Mouse (Mus musculus) Muller cell, postnatal 12 days (primary cell): Measurements from ENCODE around the gene Fance.
"Not testable (repeated sequence)": the region's sequence is repeated elsewhere in the genome, so short reads cannot be mapped to it uniquely, and the experiment has no call there.

Experiments used
- DNase-seq: peaks from one replicate; pipeline ENCODE4 v3.0.0-alpha.2; 2015; ENCODE audit errors: inconsistent ontology term

Fance gene

DNA sequence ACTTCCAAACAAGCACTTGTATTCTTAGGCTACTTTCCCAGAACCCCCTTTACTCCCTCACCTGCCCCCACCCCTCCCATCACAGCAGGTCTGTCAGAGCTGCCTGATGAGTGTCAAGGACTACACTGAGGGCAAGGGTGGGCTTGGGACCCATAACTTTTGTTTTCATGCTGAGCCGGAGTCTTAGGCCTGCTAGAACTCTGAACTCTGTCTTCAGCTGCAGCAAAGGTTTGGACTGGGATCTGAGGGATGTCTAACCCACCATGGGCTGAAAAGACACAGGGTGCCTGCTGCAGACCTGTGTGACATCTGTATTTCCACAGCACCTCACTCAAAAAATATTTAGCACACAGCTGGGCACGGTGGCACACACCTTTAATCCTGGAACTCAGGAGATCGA lies 13.6 kb downstream of the Fance start:
- DNase-seq = no peak

DNA sequence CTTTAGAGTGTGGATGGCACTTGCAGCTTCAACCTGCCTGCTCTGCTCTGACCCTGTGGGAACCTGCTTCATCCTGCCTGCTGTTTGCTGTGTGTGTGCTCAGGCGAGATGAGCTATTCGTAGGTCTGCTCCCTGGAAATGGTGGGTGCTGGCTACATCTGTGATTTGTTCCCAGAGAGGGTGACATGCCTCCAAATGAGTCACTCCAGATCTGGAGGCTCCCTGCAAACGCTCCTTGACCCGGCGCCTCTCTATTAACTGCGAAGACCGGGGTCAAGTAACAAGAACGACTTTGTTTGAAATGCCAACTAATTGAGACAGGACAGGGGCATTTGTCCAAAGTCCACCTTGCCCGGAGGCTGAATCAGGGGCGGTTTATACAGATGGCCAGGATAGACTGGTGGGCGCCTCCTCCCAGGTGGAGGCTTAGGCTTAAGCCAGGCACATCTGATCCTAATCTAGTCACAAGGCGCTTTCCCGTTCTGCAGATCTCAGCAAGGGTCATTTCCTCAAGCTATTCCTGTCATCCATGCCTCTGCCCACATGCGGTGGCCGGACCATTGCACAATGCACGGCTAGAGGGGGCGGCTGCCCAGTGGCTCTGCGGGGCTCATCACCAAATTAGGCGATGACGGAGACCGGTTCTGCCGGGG lies 14.5 kb downstream of the Fance start:
- peak; percentile 52 for DNase-seq

DNA sequence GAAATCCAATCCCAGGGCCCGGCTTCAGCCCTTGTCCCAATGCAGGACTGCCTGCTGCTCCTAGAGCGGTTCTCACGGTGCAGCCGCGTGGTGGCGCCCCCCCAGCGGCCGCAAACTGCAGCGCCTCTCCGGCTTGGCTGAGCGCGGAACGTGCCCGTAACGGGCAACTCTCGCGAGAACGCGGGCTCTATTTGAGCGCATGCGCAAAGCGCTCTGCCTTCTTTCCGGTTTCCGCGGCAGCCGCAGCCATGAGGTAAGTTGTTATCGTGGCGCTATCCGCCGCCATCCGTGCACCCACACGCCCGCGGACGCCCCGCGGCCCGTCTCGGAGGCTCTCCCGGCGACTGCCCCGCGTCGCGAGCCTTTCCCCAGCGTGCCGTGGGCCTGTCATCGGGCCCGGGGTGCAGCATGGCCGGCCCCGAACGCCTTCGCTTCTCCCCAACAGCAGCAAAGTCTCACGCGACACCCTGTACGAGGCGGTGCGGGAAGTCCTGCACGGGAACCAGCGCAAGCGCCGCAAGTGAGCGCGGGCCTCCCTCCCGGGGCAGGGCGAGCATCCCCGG lies 15.1 kb downstream of the Fance start, which contains the start of gene Rpl10a:
TSS of gene Rpl10a (plus strand) at position 106 of the 563 bp plus-strand sequence.
- peak; percentile 96 for DNase-seq

DNA sequence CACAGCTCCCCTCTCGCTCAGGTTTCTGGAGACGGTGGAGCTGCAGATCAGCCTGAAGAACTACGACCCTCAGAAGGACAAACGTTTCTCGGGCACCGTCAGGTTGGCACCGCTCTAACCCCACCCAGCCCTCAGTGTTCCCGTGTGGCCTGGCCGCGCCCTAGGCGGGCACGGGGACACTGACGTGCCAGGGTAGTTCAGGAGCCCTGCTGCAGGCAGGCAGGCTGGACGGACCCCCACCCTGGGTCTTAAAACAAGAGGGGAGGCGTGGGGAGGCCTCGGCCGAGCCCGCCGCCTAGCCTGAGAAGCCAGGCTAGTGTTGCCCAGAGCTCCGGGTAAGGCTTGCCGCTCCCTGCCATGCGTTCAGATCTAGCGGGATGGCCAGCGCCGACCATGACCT lies 15.6 kb downstream of the Fance start:
- no peak for DNase-seq

DNA sequence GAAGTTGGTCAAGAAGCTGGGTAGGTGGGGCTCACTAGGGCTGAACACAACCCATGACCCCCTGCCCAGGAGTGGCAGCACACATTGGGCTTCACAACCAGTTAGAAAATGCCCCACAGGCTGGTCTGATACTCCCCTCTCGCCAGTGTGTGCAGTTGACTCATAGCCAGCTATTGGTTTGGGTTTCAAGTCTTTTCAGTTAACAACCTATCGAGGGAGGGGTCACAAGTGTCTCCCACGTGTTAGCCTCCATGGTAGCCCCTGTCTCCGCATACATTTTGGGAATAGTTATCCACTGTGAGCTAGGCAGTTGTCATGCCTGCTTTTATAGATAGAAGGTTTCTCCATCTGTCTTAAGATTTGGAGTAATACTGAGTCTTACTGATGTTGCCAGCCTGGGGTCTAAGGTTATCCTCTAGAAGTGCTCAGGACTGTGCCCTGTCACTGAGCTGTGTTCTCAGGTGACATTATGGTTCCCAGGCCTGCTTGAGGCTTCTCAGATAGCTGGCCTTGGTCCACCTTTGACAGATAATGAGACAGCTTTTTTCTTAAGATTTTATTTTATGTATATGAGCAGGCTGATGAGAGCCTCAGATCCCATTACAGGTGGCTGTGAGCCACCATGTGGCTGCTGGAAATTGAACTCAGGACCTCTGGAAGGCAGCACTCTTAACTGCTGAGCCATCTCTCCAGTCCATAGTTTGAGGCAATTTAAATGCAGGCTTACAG lies 16.3 kb downstream of the Fance start:
- no peak for DNase-seq

DNA sequence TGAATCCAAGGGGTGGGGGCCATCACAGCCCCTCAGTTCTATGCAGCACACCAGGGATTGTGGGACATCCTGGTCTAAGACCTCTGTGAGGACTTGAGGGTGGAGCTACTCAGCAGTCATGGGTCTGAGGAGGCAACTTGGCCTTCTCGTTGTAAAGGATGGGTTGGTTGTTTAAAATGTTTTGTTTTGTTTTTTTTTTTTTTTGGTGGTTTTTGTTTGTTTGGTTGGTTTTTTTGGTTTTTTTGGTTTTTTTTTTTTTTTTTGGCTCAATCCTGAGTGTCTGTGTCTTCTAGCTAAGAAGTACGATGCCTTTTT lies 16.9 kb downstream of the Fance start:
- DNase-seq = no peak

DNA sequence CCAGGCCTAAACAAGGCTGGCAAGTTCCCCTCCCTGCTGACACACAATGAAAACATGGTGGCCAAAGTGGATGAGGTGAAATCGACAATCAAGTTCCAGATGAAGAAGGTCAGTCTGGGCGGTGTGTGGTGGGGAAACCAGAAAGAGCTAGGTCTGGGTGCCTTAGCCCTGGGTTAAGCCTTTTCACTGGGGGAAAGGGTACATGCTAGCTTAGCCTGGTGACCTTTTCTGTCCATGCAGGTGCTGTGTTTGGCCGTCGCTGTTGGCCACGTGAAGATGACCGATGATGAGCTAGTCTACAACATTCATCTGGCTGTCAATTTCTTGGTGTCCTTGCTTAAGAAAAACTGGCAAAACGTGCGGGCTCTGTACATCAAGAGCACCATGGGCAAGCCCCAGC lies 17.3 kb downstream of the Fance start:
- DNase-seq = not testable (repeated sequence)

DNA sequence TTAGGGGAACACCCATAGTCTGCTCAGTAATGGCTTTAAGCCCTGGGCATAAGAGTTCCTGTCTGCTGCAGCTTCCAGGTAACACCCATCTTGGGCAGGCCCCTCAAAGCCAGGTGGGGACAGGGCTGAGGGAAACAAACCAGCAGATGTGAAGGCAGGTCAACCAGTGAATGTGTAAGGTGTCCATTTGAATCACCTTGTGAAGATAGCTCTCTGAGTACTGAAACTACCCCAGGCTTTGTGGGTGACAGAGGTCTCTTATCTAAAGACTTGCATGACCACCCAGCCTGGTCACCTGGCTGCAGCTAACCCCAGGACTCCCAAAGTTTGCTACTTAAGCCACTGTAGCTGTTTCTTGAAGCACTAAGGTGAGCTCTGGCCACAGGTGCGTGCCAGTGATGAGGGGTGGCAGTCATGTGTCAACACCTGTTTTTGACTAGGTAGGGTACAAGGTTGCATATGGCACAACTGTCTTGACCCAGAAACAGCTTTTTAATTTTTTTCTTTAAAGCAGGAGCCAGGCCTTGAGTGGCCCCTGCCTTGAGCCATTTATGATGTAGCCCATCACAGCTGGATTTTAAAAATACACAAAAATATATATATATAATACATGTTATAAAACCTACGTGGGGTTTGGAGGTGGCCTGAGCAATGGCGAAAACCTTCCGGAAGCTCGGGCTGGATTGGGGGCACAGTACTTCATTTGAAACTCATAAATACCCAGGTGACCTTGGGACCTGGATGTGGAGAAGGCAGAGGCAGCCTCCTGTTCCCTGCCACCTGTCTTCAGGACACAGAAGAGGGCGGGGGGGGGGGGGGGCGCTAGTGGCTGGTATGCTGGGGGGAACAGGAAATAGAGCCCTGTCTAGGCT lies 18.2 kb downstream of the Fance start:
- DNase-seq = no peak

DNA sequence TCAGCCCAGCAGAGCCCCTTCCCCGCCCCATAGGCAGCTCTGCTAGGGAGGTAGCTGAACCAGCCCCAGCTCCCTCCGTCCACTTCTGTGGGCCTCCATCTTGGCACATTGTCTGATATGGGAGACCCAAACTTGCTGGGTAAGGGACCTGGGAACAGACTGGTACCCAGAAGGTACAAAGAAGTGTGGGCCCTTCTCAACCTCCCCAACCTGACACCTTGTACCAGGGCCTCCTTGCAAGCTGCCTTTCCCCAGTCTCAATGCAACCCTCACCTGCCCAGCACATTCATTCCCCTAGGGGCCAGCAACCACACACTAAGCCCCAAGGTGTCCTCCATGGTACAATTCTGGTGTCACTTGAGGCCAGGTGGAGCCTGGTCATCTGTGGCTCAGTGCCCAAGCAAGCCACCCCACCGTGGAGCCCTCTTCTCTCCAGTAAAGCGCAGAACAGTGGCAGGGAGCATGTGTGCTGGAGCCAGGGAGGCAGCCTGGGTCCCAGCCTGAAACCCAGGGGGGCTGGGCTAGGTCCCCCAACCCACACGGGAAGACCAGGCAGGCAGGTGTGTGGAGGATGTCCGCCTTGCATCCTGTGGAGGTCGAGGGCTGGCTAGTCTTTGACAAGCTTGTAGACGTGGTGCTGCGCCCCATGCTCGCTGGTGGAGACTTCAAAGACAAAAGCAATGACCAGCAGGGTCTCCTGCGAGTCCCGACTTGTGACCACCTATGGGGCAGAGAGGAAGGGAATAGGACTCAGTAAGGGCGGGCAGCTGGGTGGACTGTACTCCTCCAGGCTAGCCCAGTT lies 19.0 kb downstream of the Fance start:
- DNase-seq = no peak

DNA sequence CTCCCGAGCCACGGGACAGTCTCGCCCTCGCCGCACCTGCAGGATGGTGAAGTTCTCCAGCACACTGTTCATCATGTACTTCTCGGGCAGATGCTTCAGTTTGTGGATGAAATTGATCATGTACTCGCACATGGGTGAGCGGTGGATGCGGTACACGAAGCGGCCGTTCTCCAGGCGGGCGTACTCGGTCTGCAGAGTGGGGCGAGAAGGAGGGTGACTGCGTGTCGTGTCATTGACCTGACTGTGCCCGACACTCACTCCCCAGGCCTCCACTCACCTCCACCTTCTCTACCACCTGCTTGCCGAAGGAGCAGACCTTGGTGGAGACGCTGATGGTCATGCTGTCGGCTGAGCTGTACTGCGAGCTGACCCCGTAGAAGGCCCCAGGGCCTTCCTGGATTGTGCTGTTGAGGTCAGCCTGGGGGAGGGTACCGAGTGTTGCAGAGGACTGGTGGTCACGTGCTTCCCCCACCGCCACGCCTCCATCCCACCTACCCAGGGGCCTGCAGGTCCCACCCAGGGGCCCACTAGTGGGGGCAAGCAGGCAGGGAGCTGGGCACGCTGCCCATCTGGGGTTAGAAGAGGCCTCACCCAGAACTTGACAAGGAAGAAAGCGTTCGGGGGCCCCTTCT lies 19.7 kb downstream of the Fance start:
- no peak for DNase-seq

DNA sequence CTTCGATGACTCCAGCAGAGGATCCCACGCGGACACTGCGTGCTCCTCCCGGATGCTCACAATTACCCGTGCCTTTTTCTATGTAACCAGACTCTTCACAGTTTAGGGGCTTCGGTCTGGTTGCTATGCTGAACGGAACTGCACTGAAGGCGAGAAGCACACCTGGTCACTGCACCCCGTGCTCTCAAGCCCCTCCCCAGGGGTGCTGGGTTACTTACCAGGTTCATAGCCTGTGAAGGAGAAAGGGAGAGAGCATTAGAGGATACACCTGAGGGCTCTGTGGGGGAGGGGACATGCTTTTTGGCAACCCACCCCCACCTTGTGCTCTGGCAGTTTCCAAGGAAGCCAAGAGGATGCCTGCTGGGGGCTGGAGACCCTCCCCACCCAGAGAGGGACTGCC lies 21.9 kb downstream of the Fance start:
- DNase-seq = no peak

DNA sequence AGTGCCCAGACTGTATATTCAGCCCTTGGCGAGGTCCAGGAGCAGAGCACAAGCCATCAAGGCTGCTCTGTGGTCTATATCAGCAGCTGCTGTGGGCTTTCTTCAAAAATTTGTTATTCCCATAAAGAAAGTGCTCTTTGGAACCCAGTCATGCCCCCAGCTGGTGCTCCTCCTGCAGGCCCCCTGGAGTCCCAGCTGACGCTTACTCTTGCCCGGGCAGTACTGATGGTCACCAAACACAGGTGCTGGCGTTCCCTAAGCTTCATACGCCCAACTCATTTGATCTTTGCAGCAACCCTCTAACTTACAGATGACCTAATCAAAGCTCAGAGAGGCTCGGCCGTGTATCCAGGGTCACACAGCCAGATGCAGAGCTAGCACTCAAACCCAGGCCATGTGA lies 24.2 kb downstream of the Fance start:
- DNase-seq = no peak

DNA sequence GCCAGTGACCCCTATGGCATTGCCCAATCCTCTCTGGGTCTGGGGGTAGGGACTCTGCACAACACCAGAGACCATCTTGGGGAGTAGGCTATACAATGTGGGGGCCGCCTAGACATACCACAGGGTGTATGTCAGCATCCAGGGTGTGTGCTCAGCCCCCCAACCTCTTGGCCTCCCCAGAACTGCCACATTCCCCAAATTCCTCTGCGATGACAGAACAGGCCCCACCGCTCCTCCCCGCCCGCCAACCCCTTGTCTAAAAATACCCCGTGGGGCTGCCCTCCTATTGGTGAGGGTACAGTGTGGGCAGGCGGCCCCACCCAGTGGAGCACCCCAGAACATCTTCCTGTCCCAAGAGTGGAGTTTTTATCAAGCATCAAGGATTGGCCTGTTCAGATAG lies 27.3 kb downstream of the Fance start:
- DNase-seq = peak; percentile 91

DNA sequence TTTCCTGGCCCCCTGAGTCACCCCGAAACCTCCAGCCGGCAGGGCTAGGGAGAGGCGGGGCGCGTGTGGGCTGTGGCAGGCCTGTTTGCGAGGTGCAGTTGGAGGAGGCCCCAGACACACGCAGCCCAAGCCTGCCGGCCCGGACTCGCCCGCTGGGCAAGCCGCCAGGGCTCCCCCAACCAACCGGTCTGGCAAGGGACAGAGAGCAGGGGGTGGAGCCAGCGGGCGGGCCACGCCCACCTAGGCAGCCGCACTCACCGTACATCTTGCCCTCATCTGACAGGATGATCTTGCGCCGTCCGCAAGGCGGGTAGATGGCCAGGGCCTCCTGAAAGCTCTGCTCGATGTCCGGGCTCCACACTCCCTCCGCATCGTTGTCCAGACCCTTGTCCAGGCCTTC lies 27.8 kb downstream of the Fance start:
- peak; percentile 98 for DNase-seq

DNA sequence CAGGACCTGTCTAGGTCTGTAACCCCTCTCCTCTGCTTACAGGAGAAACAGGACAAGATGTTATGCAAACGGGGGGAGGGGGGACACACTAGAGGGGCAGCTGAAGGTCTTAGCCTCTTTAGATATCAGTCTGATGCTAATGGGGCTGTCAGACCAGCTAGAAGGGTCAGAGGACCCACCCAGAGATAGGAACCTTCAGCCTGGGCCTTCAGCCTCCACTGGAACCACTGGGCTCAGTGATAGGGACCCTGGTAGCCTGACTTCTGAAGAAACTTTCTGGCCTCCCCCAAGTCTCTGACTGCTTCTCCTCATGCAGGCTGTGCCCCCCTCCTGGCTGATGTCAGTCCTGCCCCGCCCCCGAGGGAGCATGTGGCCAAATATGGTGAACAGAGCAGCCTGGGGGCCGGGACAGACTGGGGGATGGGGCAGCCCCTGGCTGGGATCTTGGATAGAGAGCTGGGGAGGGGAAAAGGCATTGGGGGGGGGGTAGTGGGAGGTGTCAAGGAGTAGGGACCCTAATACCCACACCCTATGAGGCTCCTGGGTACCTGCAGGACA lies 30.8 kb downstream of the Fance start:
- DNase-seq = no peak

DNA sequence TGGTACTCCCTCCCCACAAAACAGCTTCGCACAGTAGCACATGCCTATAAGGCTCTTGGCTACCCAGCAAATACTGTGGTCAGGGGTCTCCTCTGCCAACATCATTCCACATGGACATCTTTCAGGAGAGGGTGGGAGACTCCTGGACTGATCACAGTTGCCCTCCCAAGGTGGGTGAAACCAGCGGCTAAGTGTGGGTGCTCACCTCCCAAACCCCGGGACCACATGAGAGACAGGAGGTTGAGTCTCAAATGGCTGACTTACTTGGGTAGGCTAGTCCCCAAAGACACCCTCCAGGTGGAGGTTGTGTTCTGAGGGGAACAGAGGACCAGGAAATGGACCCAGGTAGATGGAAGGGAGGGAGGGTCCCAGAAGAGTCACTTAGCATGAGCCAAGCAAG lies 31.4 kb downstream of the Fance start:
- no peak for DNase-seq

DNA sequence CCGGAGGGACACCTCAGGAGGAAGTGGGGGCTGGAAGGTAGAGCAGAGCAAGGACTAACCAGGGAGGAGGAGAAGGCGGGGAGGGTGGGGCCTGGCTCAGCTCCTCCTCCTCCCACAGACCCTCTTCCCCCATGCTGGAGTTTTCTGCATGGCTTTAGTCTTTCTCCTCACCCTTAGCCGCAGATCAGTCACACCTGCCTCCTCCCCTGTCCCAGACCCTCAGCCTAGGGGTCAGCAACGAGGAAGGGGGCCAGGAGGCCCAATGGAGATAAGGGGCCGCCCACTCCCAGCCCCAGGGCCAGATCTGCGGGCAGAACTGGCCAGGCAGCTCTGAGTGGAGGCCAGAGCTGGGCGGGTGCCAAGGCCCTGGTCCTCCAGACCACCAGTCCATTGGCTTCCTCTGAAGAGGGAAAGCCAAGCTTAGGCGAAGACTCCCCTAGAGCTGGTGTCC lies 32.0 kb downstream of the Fance start:
- no peak for DNase-seq

DNA sequence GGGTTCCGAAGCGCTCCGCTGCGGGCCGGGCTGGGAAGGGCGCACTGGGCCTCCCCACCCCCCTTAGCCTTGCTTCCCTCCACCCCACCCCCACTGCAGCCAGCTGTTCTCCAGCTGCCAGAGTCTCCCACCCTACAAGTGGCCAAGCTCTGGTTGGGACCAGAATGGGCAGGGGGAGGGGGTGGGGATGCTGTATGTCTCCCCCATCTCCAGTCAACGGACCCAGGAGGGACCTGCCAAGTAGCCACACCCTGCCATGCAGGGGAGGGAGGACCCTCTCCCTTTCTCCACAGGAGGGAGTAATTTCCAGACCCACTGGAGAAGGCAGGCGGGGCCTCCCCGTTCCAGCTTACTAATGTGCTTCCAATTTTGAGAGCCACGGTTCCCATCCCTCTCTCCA lies 32.6 kb downstream of the Fance start:
- DNase-seq = no peak

DNA sequence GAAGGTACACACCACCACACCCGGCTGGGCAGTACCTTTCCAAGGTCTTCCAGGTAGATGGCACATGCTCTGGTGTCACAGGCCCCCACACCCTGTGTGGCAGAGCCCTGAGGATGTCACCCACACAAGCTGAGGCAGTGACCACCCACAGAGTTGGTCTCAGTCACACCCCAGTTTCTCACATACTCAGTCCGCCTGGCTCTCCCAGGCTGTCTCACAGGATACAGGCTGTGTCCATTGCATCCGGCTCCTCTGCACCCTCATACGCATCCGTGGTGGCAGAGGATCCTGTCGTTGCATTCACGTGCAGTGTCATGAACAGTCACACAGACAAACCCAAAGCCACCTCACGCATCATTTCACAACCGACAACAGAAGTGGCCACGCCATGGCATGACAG lies 34.0 kb downstream of the Fance start:
- no peak for DNase-seq

DNA sequence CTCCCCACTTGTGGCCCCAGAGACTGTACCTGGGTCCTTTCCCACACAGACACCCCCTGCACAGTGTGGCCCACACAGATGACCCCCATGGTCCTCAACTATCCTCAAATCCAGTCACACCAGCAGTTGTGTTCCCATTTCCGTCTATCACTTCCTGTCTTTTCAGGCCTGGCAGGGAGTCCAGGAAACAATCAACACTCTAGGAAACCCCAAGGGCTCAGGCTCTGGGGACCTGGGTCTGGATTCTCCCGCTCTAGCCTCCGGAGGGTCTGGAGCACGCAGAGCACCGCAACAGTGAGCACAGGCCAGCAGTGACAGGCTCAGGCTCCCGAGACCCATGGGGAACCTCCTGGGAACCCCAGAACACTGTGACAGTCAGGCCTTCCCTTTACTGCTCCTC lies 34.9 kb downstream of the Fance start:
- DNase-seq = no peak
